Mouse (Mus musculus) CD8-positive naive resting alpha-beta T cell, adult 2 months (primary cell): ENCODE measurements around the gene Prl6a1.

Experiments
- DNase-seq, 2 experiments: peaks; one replicate each; pipeline ENCODE4 v3.0.0; 2022; ENCODE audit warnings: low read depth in 2 of 2, low spot score in 2 of 2

Prl6a1 gene

DNA sequence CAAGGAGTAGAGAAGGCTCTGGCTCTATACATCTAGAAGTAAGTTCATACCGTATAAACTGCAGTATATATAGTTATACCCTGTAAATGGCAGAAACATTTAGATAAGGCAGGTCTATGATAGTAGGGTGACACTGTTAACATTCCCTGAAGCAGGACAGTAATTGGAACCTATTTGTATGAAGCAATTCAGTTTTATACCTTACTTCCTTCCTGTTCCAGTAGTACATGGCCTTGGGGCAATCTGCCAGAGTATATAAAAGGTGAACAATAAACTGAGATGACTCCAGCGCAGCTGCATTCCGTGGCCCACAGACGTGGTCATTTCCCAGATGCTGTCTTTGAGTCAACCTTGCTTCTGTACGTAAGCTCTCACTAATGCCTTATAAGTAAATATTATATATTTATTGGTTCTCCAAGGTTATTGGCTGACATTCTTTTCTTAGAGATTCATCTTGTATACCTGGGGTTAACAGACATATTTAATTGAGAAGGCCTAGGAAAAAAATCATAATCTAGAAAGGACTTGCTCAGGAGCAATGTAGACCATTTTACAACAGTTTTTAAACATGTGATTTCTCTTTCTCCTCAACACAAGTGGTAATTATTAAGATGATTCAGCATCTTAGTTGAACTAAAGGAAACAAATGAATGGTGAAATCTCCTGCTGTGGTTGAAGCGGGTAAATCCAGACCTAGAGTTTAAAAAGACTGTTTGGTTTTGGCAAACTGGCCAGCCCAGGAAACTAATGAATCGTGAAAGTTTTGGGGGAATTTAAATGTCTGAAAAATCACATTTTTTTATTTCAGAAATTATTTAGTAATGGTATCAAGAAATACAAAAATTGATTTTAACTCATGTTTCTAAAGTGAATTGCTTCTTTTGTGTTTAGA is at the start of gene Prl6a1:
Gene Prl6a1, plus strand, starts transcription at position 294 of the 892 bp plus-strand sequence.
- DNase-seq, result no peak

DNA sequence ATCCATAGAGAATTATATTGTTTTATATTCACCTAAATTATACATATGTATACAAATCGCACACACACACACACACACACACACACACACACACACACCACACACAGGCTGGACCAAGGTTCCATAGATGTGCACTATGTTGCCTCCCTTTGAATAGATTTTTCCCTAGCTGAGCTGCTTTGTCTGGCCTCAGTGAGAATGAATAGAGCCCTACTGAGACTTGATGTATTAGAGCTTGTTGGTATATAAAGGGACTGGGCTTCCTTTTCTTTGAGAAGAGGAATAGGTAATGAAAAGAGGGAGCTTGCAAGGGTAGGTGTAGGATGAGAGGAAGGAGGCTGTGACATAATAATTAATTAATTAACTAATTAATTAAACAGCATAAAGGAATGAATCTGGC is 22.6 kb downstream of the Prl6a1 start:
- DNase-seq, result no peak

DNA sequence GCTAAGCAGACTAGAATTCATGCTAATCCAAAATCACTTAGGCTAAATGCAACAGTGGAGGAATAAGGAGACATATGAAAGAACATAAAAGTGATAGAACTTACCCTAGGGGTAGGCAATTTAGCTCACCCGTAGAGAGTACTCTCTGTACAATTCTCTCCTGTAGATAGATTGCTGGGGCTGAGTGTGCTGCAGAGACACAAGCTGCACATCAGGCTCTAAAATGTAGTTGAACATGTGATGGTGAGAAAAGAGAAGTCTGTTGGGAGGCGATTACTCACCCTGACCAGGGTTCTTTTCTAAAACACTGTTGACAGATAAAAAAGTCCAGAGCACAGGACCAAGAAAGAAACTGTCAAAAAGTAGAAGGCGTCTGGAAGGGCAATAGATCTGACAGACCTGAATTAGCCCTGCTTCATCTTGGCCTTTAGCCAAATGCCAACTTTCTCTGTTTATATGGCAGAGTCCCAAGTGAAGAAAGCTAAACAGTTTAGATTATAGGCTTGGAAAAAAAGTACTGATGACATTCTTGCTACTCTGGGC is 30.4 kb downstream of the Prl6a1 start:
- no peak for DNase-seq

- DNase-seq, result no peak
Observed at GRCm38 (mm10) chr13:27345373-27345772, 32.9 kb downstream of the Prl6a1 start, which contains the start of gene Prl8a2. TSS of gene Prl8a2 (plus strand) at chr13:27345673.
